Mouse (Mus musculus): ENCODE data around the gene Abtb2.

- no peak for TF ChIP-seq CTCF (IDR thresholded peaks at IDR 0.05; ENCODE audit: control insufficient read depth, insufficient read depth, insufficient read length)
- TF ChIP-seq MYOG (IDR thresholded peaks at IDR 0.05; ENCODE audit: control insufficient read depth, extremely low read depth, insufficient read length) = no peak
- no peak for TF ChIP-seq MAX (IDR thresholded peaks at IDR 0.05)
- TF ChIP-seq FOSL1 (IDR thresholded peaks at IDR 0.05; ENCODE audit: insufficient read depth, low read length, poor library complexity, severe bottlenecking) = no peak
- no peak for TF ChIP-seq MYOD1 (IDR thresholded peaks at IDR 0.05; ENCODE audit: control insufficient read depth, insufficient read length, low read depth)
- TF ChIP-seq USF1 (IDR thresholded peaks at IDR 0.05; ENCODE audit: low read depth) = no peak
Observed at GRCm38 (mm10) chr2:103762492-103762891, 196.4 kb downstream of the Abtb2 start.

Measured in C2C12 (cell line).